Mouse (Mus musculus): ENCODE results near the gene Ddx51.
A peak's percentile ranks its signal among the peaks of the same experiment; 100 is the strongest.

Ddx51 gene

DNA sequence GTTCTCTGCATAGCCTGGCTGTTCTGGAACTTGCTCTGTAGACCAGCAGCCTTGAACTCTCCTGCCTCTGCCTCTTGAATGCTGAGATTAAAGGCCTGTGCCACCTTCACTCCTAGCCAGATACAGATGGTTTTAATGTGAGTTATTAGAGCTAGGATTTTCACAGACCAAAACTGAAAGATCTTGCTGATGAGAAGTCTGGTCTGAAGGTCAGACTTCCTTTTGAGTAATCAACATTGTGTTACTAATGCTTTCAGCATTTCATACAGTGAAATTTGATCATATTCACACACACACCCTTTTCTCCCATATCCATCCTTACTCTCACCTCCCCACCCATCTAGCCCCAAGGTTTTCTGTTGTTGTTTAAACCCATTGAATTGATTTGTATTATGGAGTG, 6.4 kb downstream of the Ddx51 start:
- no peak for DNase-seq (ENCODE audit: low spot score)

- DNase-seq (ENCODE audit: low spot score), result no peak
Measured at GRCm38 (mm10) chr5:110664041-110664440, 10.8 kb downstream of the Ddx51 start.

DNA sequence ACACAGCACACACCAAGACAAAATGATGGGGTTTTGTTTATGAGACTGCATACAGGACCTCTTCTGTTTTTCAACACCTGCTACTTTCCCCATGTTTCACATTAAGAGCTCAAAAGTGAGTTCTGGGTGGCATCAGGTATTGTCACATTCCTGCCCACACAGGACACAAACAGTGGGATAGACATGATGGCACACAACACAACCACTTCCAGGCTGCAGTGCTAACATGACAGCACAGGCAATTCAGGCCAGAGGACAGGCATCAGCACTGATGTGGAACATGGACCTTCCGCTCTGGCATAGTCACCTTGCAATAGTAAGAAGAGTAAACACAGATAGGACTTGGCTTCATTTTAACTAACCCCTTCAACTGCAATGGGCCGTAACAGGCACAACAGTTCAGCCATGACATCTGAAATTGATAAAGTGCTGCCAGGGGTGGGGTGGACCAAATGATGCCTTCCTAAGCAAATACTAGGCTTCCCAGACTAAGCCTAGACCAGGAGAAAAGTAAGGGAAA, 11.6 kb downstream of the Ddx51 start:
- DNase-seq (ENCODE audit: low spot score), result no peak

- DNase-seq (ENCODE audit: low spot score), result no peak
Measured at GRCm38 (mm10) chr5:110665486-110666121, 12.4 kb downstream of the Ddx51 start.

DNA sequence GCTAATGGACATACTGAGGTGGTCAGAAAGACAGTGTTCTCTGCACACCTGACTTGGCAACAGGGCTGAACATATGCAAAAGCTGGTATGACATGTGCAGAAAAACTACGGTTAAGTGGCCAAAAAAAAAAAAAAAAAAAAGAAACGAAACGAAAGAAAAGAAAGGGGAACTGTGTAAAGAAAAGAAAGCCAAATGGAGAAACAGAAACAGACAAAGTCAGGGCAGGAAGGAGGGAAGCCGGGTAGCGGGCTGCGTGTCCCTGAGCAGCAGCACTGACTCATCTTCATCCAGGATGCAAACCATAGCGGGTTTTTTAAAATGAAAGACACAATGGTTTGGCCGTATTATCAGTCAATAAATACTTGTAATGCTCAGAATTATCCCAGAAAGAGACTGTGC, 28.8 kb downstream of the Ddx51 start:
- no peak for DNase-seq (ENCODE audit: low spot score)

GRCm38 (mm10) chr5:110698617-110699016, 45.4 kb downstream of the Ddx51 start:
- no peak for DNase-seq (ENCODE audit: low spot score)

DNA sequence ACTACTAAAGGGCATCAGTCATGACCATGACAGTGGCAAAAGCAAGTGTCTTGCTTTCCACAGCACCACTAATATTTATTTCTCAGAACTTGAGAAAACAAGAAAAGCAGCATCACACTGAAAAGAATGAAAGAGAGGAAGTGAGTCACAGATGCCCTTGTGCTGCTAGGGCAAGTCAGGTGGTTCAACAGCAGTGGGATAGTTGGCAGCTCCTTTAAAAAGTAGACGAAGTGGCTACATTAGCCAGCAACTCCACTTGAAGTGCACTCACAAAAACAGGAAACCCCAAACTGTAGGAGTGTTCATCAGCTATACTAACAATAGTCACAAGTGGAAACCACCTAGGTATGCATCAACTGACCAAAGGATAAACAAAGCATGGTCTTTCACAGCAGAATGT, 50.8 kb downstream of the Ddx51 start:
- DNase-seq (ENCODE audit: low spot score), result peak; percentile 49

DNA sequence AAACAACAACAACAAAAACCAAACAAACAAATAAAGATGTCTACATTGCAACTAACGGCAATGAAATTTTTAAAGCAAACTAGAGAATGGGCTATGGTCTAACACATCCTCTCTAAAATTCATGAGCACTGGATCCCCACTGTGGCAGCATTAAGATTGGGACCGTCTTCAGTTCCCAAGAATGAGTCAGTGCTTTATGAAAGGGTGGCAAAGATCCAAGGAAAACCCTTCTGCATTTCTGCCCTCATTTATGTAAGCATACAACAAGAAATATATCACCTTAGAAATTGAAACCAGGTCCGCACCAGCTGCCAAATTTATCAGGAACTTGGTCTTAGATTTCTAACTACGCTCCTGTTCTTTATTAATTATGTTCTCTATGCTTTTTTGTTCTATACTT, 56.0 kb downstream of the Ddx51 start:
- no peak for DNase-seq (ENCODE audit: low spot score)
